Mouse (Mus musculus) forebrain, embryonic 15.5 days (tissue): ENCODE results near the gene Sebox. TPM values are rescaled to one million over a fixed set of nuclear protein-coding genes. Genes with fewer than 3 reads are reported as not detected.
A peak's percentile ranks its signal among the peaks of the same experiment; 100 is the strongest.

Source experiments
- ATAC-seq: fragments of 200-750 bp; cut with Nextera tagmentation; replicated peaks from 2 replicates; pipeline ENCODE4 v1.8.0; 2017; ENCODE audit warnings: mild to moderate bottlenecking, moderate TSS enrichment, moderate library complexity
- H3K27ac ChIP-seq: fragments of 300-500 bp; sonication (generic); replicated peaks from 2 replicates; pipeline ENCODE4 v1.5.1; 2015; ENCODE audit warnings: mild to moderate bottlenecking, inconsistent platforms
- H3K27me3 ChIP-seq: fragments of 300-500 bp; sonication (generic); 2 replicates; pipeline ENCODE4 v1.6.1; 2015; ENCODE audit warnings: inconsistent platforms
- H3K36me3 ChIP-seq: fragments of 300-500 bp; sonication (generic); 2 replicates; pipeline ENCODE4 v1.6.1; 2015; ENCODE audit warnings: mild to moderate bottlenecking, inconsistent platforms
- H3K4me1 ChIP-seq: fragments of 300-500 bp; sonication (generic); 2 replicates; pipeline ENCODE4 v1.6.1; 2015; ENCODE audit warnings: inconsistent platforms
- H3K4me2 ChIP-seq: fragments of 300-500 bp; sonication (generic); replicated peaks from 2 replicates; pipeline ENCODE4 v1.6.1; 2015; ENCODE audit warnings: mild to moderate bottlenecking, inconsistent platforms
- H3K4me3 ChIP-seq: fragments of 300-500 bp; sonication (generic); 2 replicates; pipeline ENCODE4 v1.5.1; 2015; ENCODE audit warnings: mild to moderate bottlenecking, inconsistent platforms
- H3K9ac ChIP-seq: fragments of 300-500 bp; sonication (generic); replicated peaks from 2 replicates; pipeline ENCODE4 v1.6.1; 2015; ENCODE audit warnings: mild to moderate bottlenecking, inconsistent platforms
- H3K9me3 ChIP-seq: fragments of 300-500 bp; sonication (generic); 2 replicates; pipeline ENCODE4 v1.6.1; 2016; ENCODE audit warnings: inconsistent platforms
- WGBS: fragments of 180-500 bp; shearing (Covaris S2); methylation state at CpG from one replicate; pipeline ENCODE4 v1.1.7; 2015; ENCODE audit warnings: mixed read lengths; 5-methylcytosine and 5-hydroxymethylcytosine counted together
- polyA plus RNA-seq: library from polyadenylated mRNA; unstranded; fragments of >200 nt; fragmentation: Nextera tagmentation; extraction: Ambion mirVana; gene quantifications from 2 replicates; pipeline ENCODE4 v1.2.1, GENCODE M21; 2015

Sebox gene
- polyA plus RNA-seq, 1 experiment from 2014 or later: not detected

- peaks cover 14% of the 10 kb centered on the region for H3K4me1 ChIP-seq
- 92% methylated on average over 7 of the region's 7 CpGs for WGBS
Observed at GRCm38 (mm10) chr11:78544449-78545111, 41.3 kb downstream of the Sebox start.

GRCm38 (mm10) chr11:78545181-78545580 is 41.9 kb downstream of the Sebox start:
- Histone ChIP-seq H3K4me3 (no peak overlapping the region), H3K9me3 (no peaks in the 10 kb centered on the region), H3K27me3 (no peaks in the 10 kb centered on the region), H3K27ac (no peak overlapping the region), H3K4me1 (peaks cover 20% of the 10 kb centered on the region), H3K4me2 (no peak overlapping the region), H3K36me3 (peaks cover 28% of the 10 kb centered on the region), H3K9ac (no peak overlapping the region)
- no peak for ATAC-seq
- WGBS: 61% methylated on average over 8 of the region's 8 CpGs

More at GRCm38 (mm10) chr11:78544449-78545111, 41.3 kb downstream of the Sebox start:
- H3K27ac ChIP-seq: no peak overlapping the region
- H3K9me3 ChIP-seq: no peaks in the 10 kb centered on the region
- no peak overlapping the region for H3K9ac ChIP-seq
- peaks cover 34% of the 10 kb centered on the region for H3K36me3 ChIP-seq
- no peak overlapping the region for H3K4me3 ChIP-seq
- H3K4me2 ChIP-seq: no peak overlapping the region
- no peaks in the 10 kb centered on the region for H3K27me3 ChIP-seq
- ATAC-seq: no peak

- H3K4me3 ChIP-seq: no peak overlapping the region
- WGBS: 89% methylated on average over 2 of the region's 2 CpGs
- no peak for ATAC-seq
- H3K9ac ChIP-seq: no peak overlapping the region
- H3K4me1 ChIP-seq: peaks cover 24% of the 10 kb centered on the region
- H3K27ac ChIP-seq: no peak overlapping the region
- no peaks in the 10 kb centered on the region for H3K9me3 ChIP-seq
- no peak overlapping the region for H3K4me2 ChIP-seq
- peaks cover 12% of the 10 kb centered on the region for H3K36me3 ChIP-seq
- no peaks in the 10 kb centered on the region for H3K27me3 ChIP-seq
Observed at GRCm38 (mm10) chr11:78547718-78548460, 44.6 kb downstream of the Sebox start.

- peak overlapping the region; percentile 59 for H3K9ac ChIP-seq
- WGBS: 10% methylated on average over 5 of the region's 5 CpGs
- peak overlapping the region; percentile 75 for H3K4me2 ChIP-seq
- H3K27me3 ChIP-seq: no peaks in the 10 kb centered on the region
- no peak for ATAC-seq
- peak overlapping the region; percentile 64 for H3K4me3 ChIP-seq
- H3K4me1 ChIP-seq: peaks cover 24% of the 10 kb centered on the region
- peaks cover 5% of the 10 kb centered on the region; the same call in 1 of the 2 replicates for H3K9me3 ChIP-seq
- no peaks in the 10 kb centered on the region for H3K36me3 ChIP-seq
- no peak overlapping the region for H3K27ac ChIP-seq
Observed at GRCm38 (mm10) chr11:78549491-78549987, 46.3 kb downstream of the Sebox start.

GRCm38 (mm10) chr11:78550168-78551058 is 47.2 kb downstream of the Sebox start, which contains the start of gene Tmem97:
TSS of gene Tmem97 (minus strand) at chr11:78550777.
- peak within 1 kb of the TSS; percentile 64 for H3K4me3 ChIP-seq
- H3K36me3 ChIP-seq: no peaks in the 10 kb centered on the region
- H3K4me1 ChIP-seq: peaks cover 24% of the 10 kb centered on the region
- WGBS: under 1% methylated on average over 60 of the region's 60 CpGs
- peak within 1 kb of the TSS; percentile 75 for H3K4me2 ChIP-seq
- peak; percentile 100 for ATAC-seq
- H3K9me3 ChIP-seq: peaks cover 5% of the 10 kb centered on the region; the same call in 1 of the 2 replicates
- H3K27me3 ChIP-seq: no peaks in the 10 kb centered on the region
- H3K9ac ChIP-seq: peak within 1 kb of the TSS; percentile 59
- H3K27ac ChIP-seq: peak within 1 kb of the TSS; percentile 81

GRCm38 (mm10) chr11:78551059-78551398 is 47.8 kb downstream of the Sebox start:
- peak overlapping the region; percentile 42 for H3K9ac ChIP-seq
- WGBS: 34% methylated on average over 6 of the region's 6 CpGs

More at GRCm38 (mm10) chr11:78551059-78551398, 47.8 kb downstream of the Sebox start:
- ATAC-seq: peak; percentile 63
- Histone ChIP-seq H3K4me3 (peak overlapping the region; percentile 64), H3K9me3 (peaks cover 5% of the 10 kb centered on the region; the same call in 1 of the 2 replicates), H3K27ac (peak overlapping the region; percentile 81), H3K4me2 (peak overlapping the region; percentile 75), H3K4me1 (peaks cover 24% of the 10 kb centered on the region), H3K36me3 (no peaks in the 10 kb centered on the region), H3K27me3 (no peaks in the 10 kb centered on the region)

Other genes with a start within 250 kb of the Sebox start
- 58.5 and 60.5 TPM in 2 replicates for gene 2610507B11Rik, start 241.7 kb upstream of the Sebox start, polyA plus RNA-seq
- 0.17 and 0.27 TPM in 2 replicates for gene BC030499, start 212.6 kb upstream of the Sebox start, polyA plus RNA-seq
- 23.2 and 26.1 TPM in 2 replicates for gene Spag5, start 201.9 kb upstream of the Sebox start, polyA plus RNA-seq
- gene Aldoc, start 180.5 kb upstream of the Sebox start, polyA plus RNA-seq: 167 and 176 TPM in 2 replicates
- 56.7 and 59.8 TPM in 2 replicates for gene Pigs, start 175.0 kb upstream of the Sebox start, polyA plus RNA-seq
- gene Unc119, start 160.0 kb upstream of the Sebox start, polyA plus RNA-seq: 78.9 and 82.4 TPM in 2 replicates
- gene Foxn1, start 116.9 kb upstream of the Sebox start, polyA plus RNA-seq: not detected in 2 replicates
- gene Slc13a2, start 81.2 kb upstream of the Sebox start, polyA plus RNA-seq: not detected in 2 replicates
- 20.2 and 21.7 TPM in 2 replicates for gene Slc46a1, start 37.8 kb upstream of the Sebox start, polyA plus RNA-seq
- 48.3 and 54.8 TPM in 2 replicates for gene Sarm1, start 5.7 kb upstream of the Sebox start, polyA plus RNA-seq
- gene Vtn, start 4.4 kb upstream of the Sebox start, polyA plus RNA-seq: 69.0 and 76.3 TPM in 2 replicates
- 86.1 and 86.7 TPM in 2 replicates for gene Tmem199, start 8.7 kb downstream of the Sebox start, polyA plus RNA-seq
- 205 and 217 TPM in 2 replicates for gene Poldip2, start 8.7 kb downstream of the Sebox start, polyA plus RNA-seq
- 66.8 and 67.1 TPM in 2 replicates for gene Tnfaip1, start 32.9 kb downstream of the Sebox start, polyA plus RNA-seq
- 112 and 113 TPM in 2 replicates for gene Ift20, start 32.9 kb downstream of the Sebox start, polyA plus RNA-seq
- 30.4 and 35.2 TPM in 2 replicates for gene Tmem97, start 47.3 kb downstream of the Sebox start, polyA plus RNA-seq
- gene Nlk, start 193.9 kb downstream of the Sebox start, polyA plus RNA-seq: 31.8 and 31.9 TPM in 2 replicates
- gene Ccnq, start 248.3 kb downstream of the Sebox start, polyA plus RNA-seq: 36.4 and 40.4 TPM in 2 replicates